Mouse (Mus musculus) heart, embryonic 16.5 days (tissue): Measurements from ENCODE around the gene 2410015M20Rik. TPM values are rescaled to one million over a fixed set of nuclear protein-coding genes. Genes with fewer than 3 reads are reported as not detected.
A peak's percentile ranks its signal among the peaks of the same experiment; 100 is the strongest.

Experiments used
- ATAC-seq: fragments of 200-750 bp; cut with Nextera tagmentation; replicated peaks from 2 replicates; pipeline ENCODE4 v1.8.0; 2017; ENCODE audit warnings: moderate number of reproducible peaks; ENCODE audit not compliant: insufficient read depth, low FRiP score; ENCODE audit errors: extremely low read depth
- H3K27ac ChIP-seq: fragments of 300-500 bp; sonication (generic); 2 replicates; pipeline ENCODE4 v1.5.1; 2014; ENCODE audit warnings: mild to moderate bottlenecking, low read length, control low read depth, moderate library complexity
- H3K27me3 ChIP-seq: fragments of 300-500 bp; sonication (generic); 2 replicates; pipeline ENCODE4 v1.6.1; 2014; ENCODE audit warnings: low read length, mixed read lengths; ENCODE audit not compliant: control insufficient read depth, insufficient read depth
- H3K36me3 ChIP-seq: fragments of 300-500 bp; sonication (generic); 2 replicates; pipeline ENCODE4 v1.6.1; 2014; ENCODE audit not compliant: control insufficient read depth, insufficient read depth
- H3K4me1 ChIP-seq: fragments of 300-500 bp; sonication (generic); 2 replicates; pipeline ENCODE4 v1.6.1; 2014; ENCODE audit warnings: low read length, mixed read lengths; ENCODE audit not compliant: control insufficient read depth, insufficient read depth
- H3K4me2 ChIP-seq: fragments of 300-500 bp; sonication (generic); 2 replicates; pipeline ENCODE4 v1.6.1; 2014; ENCODE audit warnings: low read depth, mild to moderate bottlenecking, control low read depth, low read length
- H3K4me3 ChIP-seq: fragments of 300-500 bp; sonication (generic); 2 replicates; pipeline ENCODE4 v1.5.1; 2014; ENCODE audit warnings: mild to moderate bottlenecking, control low read depth, low read length
- H3K9ac ChIP-seq: fragments of 300-500 bp; sonication (generic); 2 replicates; pipeline ENCODE4 v1.6.1; 2014; ENCODE audit warnings: low read length, control low read depth
- H3K9me3 ChIP-seq: fragments of 300-500 bp; sonication (generic); replicated peaks from 2 replicates; pipeline ENCODE4 v1.6.1; 2016; ENCODE audit warnings: low read length; ENCODE audit not compliant: control insufficient read depth
- WGBS: fragments of 180-500 bp; shearing (Covaris S2); extraction: QIAGEN DNeasy Blood & Tissue Kit; methylation state at CpG from one replicate; pipeline ENCODE4 v1.1.7; 2014; 5-methylcytosine and 5-hydroxymethylcytosine counted together
- polyA plus RNA-seq: library from polyadenylated mRNA; unstranded; fragments of >200 nt; fragmentation: Nextera tagmentation; extraction: Ambion mirVana; gene quantifications from 2 replicates; pipeline ENCODE4 v1.2.1, GENCODE M21; 2015

The 2410015M20Rik gene
- polyA plus RNA-seq, 1 experiment from 2014 or later, result 329 TPM

- Histone ChIP-seq H3K27me3 (no peaks in the 10 kb centered on the region), H3K36me3 (peaks cover 46% of the 10 kb centered on the region), H3K9me3 (no peaks in the 10 kb centered on the region), H3K4me2 (no peak overlapping the region), H3K4me1 (peaks cover 17% of the 10 kb centered on the region), H3K9ac (no peak overlapping the region), H3K4me3 (no peak overlapping the region), H3K27ac (0 out of 2 replicates have a peak overlapping the region, but pooled peaks have one; percentile 8)
- ATAC-seq, result no peak
- WGBS, result 80% methylated on average over 3 of the region's 3 CpGs
These were observed 2.0 kb downstream of the 2410015M20Rik start for GRCm38 (mm10) chr17:56607521-56608062.

GRCm38 (mm10) chr17:56605431-56605830 is 4.1 kb downstream of the 2410015M20Rik start:
- no peak overlapping the region for H3K4me3 ChIP-seq
- ATAC-seq, result no peak
- H3K27me3 ChIP-seq, result no peaks in the 10 kb centered on the region
- H3K4me2 ChIP-seq, result no peak overlapping the region
- H3K9ac ChIP-seq, result no peak overlapping the region
- H3K36me3 ChIP-seq, result peaks cover 67% of the 10 kb centered on the region
- peaks cover 14% of the 10 kb centered on the region for H3K4me1 ChIP-seq
- no peaks in the 10 kb centered on the region for H3K9me3 ChIP-seq
- 90% methylated on average over 9 of the region's 9 CpGs for WGBS
- no peak overlapping the region for H3K27ac ChIP-seq

- ATAC-seq, result no peak
- H3K4me1 ChIP-seq, result peaks cover 10% of the 10 kb centered on the region
- H3K4me3 ChIP-seq, result no peak overlapping the region
- 86% methylated on average over 3 of the region's 3 CpGs for WGBS
- H3K9ac ChIP-seq, result no peak overlapping the region
- no peak overlapping the region for H3K27ac ChIP-seq
- H3K4me2 ChIP-seq, result no peak overlapping the region
- peaks cover 77% of the 10 kb centered on the region for H3K36me3 ChIP-seq
- no peaks in the 10 kb centered on the region for H3K27me3 ChIP-seq
- no peaks in the 10 kb centered on the region for H3K9me3 ChIP-seq
These were observed 5.1 kb downstream of the 2410015M20Rik start for GRCm38 (mm10) chr17:56604422-56604821.

GRCm38 (mm10) chr17:56604070-56604380 is 5.5 kb downstream of the 2410015M20Rik start:
- ATAC-seq, result no peak
- no peaks in the 10 kb centered on the region for H3K27me3 ChIP-seq
- H3K9me3 ChIP-seq, result no peaks in the 10 kb centered on the region
- peaks cover 10% of the 10 kb centered on the region for H3K4me1 ChIP-seq
- peaks cover 80% of the 10 kb centered on the region for H3K36me3 ChIP-seq
- 87% methylated on average over 9 of the region's 9 CpGs for WGBS
- no peak overlapping the region for H3K9ac ChIP-seq
- H3K27ac ChIP-seq, result no peak overlapping the region
- no peak overlapping the region for H3K4me2 ChIP-seq
- H3K4me3 ChIP-seq, result no peak overlapping the region

- H3K4me1 ChIP-seq, result peaks cover 5% of the 10 kb centered on the region
- no peak overlapping the region for H3K4me2 ChIP-seq
- no peak overlapping the region for H3K4me3 ChIP-seq
- H3K9me3 ChIP-seq, result no peaks in the 10 kb centered on the region
- H3K27me3 ChIP-seq, result no peaks in the 10 kb centered on the region
- 93% methylated on average over 28 of the region's 28 CpGs for WGBS
- no peak overlapping the region for H3K27ac ChIP-seq
- ATAC-seq, result no peak
- H3K36me3 ChIP-seq, result peaks cover 80% of the 10 kb centered on the region
- no peak overlapping the region for H3K9ac ChIP-seq
These were observed 6.1 kb downstream of the 2410015M20Rik start for GRCm38 (mm10) chr17:56603186-56604069.

- Histone ChIP-seq H3K27ac (no peak overlapping the region), H3K9me3 (no peaks in the 10 kb centered on the region), H3K4me1 (no peaks in the 10 kb centered on the region), H3K4me3 (no peak overlapping the region), H3K27me3 (no peaks in the 10 kb centered on the region), H3K9ac (no peak overlapping the region), H3K4me2 (no peak overlapping the region), H3K36me3 (peaks cover 72% of the 10 kb centered on the region)
- 74% methylated on average over 8 of the region's 8 CpGs for WGBS
- no peak for ATAC-seq
These were observed 15.9 kb downstream of the 2410015M20Rik start for GRCm38 (mm10) chr17:56593527-56594271.

- Histone ChIP-seq H3K27ac (no peak overlapping the region), H3K4me2 (no peak overlapping the region), H3K9ac (no peak overlapping the region), H3K4me3 (no peak overlapping the region), H3K4me1 (peaks cover 3% of the 10 kb centered on the region; the same call in 1 of the 2 replicates), H3K27me3 (no peaks in the 10 kb centered on the region), H3K36me3 (peaks cover 70% of the 10 kb centered on the region), H3K9me3 (no peaks in the 10 kb centered on the region)
- ATAC-seq, result no peak
These were observed 17.0 kb downstream of the 2410015M20Rik start for GRCm38 (mm10) chr17:56592553-56592952.

GRCm38 (mm10) chr17:56588921-56589320 is 20.6 kb downstream of the 2410015M20Rik start:
- H3K27ac ChIP-seq, result no peak overlapping the region
- no peak overlapping the region for H3K4me2 ChIP-seq
- peaks cover 20% of the 10 kb centered on the region for H3K4me1 ChIP-seq
- H3K9me3 ChIP-seq, result no peaks in the 10 kb centered on the region
- H3K9ac ChIP-seq, result no peak overlapping the region
- no peak for ATAC-seq
- H3K4me3 ChIP-seq, result no peak overlapping the region
- no peaks in the 10 kb centered on the region for H3K27me3 ChIP-seq
- WGBS, result 93% methylated on average over 4 of the region's 4 CpGs
- H3K36me3 ChIP-seq, result peaks cover 50% of the 10 kb centered on the region

GRCm38 (mm10) chr17:56587773-56588172 is 21.8 kb downstream of the 2410015M20Rik start:
- no peak overlapping the region for H3K4me3 ChIP-seq
- H3K36me3 ChIP-seq, result peaks cover 41% of the 10 kb centered on the region
- H3K4me2 ChIP-seq, result no peak overlapping the region
- no peak for ATAC-seq
- no peak overlapping the region for H3K9ac ChIP-seq
- no peak overlapping the region for H3K27ac ChIP-seq
- 65% methylated on average over 1 of the region's 1 CpGs for WGBS
- H3K4me1 ChIP-seq, result peaks cover 28% of the 10 kb centered on the region
- H3K9me3 ChIP-seq, result no peaks in the 10 kb centered on the region
- no peaks in the 10 kb centered on the region for H3K27me3 ChIP-seq
